Comparison of ENCODE assay signal across 8 mouse cellular contexts in genomic region chr13:23586940-23587225, GRCm38 (mm10). TPM values are rescaled to one million over a fixed set of nuclear protein-coding genes. Genes with fewer than 3 reads are reported as not detected.
DNase-seq lines count a peak whose midpoint lies in the region; ATAC-seq lines count a peak whose summit lies in the region.

No protein-coding gene starts in this region.

- ATAC-seq in forebrain, embryonic 12.5 days (ENCODE audit: low FRiP score), result no peak
- ATAC-seq in liver, embryonic 13.5 days (ENCODE audit: low read depth), result no peak

- H3K4me2 ChIP-seq in forebrain, embryonic 12.5 days, result peak overlapping the region; percentile 55
- H3K4me2 ChIP-seq in liver, embryonic 13.5 days, result peak overlapping the region; percentile 71

- peak; percentile 69 for DNase-seq in embryo, embryonic 10.5 days (ENCODE audit: low spot score)
- no peak for DNase-seq in embryo, embryonic 9.5 days (ENCODE audit: extremely low spot score)
- peak; percentile 45 for DNase-seq in 3134 (ENCODE audit: extremely low read depth, insufficient read length, low spot score)
- no peak for DNase-seq in liver, embryonic 13.5 days
- DNase-seq in cerebellum, adult 8-10 months, result no peak
- no peak for DNase-seq in left cerebral cortex, adult 11 months (ENCODE audit: low spot score)
- no peak for DNase-seq in gastrocnemius, postnatal 14 days

- peak overlapping the region; percentile 55 for H3K9ac ChIP-seq in forebrain, embryonic 12.5 days
- peak overlapping the region; percentile 77 for H3K9ac ChIP-seq in liver, embryonic 13.5 days

- H3K27ac ChIP-seq in forebrain, embryonic 12.5 days, result peak overlapping the region; percentile 94
- H3K27ac ChIP-seq in liver, embryonic 13.5 days, result peak overlapping the region; percentile 100

- peak overlapping the region; percentile 23 for H3K4me3 ChIP-seq in forebrain, embryonic 12.5 days (replicated peaks)
- peak overlapping the region; percentile 36 for H3K4me3 ChIP-seq in liver, embryonic 13.5 days (replicated peaks)

- no peaks in the 10 kb centered on the region for H3K36me3 ChIP-seq in forebrain, embryonic 12.5 days (replicated peaks)
- no peaks in the 10 kb centered on the region for H3K36me3 ChIP-seq in liver, embryonic 13.5 days

- intact Hi-C loops in gastrocnemius, postnatal 14 days (cut with DNase I; ENCODE audit: low total_unique reads), result no loop called here

- no peaks in the 10 kb centered on the region for H3K9me3 ChIP-seq in forebrain, embryonic 12.5 days
- H3K9me3 ChIP-seq in liver, embryonic 13.5 days (replicated peaks), result no peaks in the 10 kb centered on the region

- peaks cover 28% of the 10 kb centered on the region for H3K4me1 ChIP-seq in forebrain, embryonic 12.5 days
- H3K4me1 ChIP-seq in liver, embryonic 13.5 days (replicated peaks), result peaks cover 47% of the 10 kb centered on the region

- 3% methylated on average over 1 of the region's 1 CpGs for WGBS in forebrain, embryonic 12.5 days
- WGBS in liver, embryonic 13.5 days (ENCODE audit: insufficient replicate concordance), result 0% methylated on average over 1 of the region's 1 CpGs

- no peaks in the 10 kb centered on the region for H3K27me3 ChIP-seq in forebrain, embryonic 12.5 days
- H3K27me3 ChIP-seq in liver, embryonic 13.5 days, result no peaks in the 10 kb centered on the region

RNA-seq across cellular contexts. Expression of gene Hist1h4d, which starts 5.5 kb away (rescaled TPM):
- 137 and 142 TPM in 2 replicates for polyA plus RNA-seq in forebrain, embryonic 12.5 days (2016; fragmentation: Nextera tagmentation; extraction: Ambion mirVana)
- 116 and 152 TPM in 2 replicates for polyA plus RNA-seq in liver, embryonic 13.5 days (2015; fragmentation: Nextera tagmentation; extraction: Ambion mirVana)
- 10 to 100 TPM; 88.4 to 95.8 TPM for total RNA-seq in gastrocnemius, postnatal 14 days (2021)

RNA-seq across cellular contexts. Expression of gene Hist1h3d, which starts 11.3 kb away (rescaled TPM):
- 5.8 and 6.6 TPM in 2 replicates for polyA plus RNA-seq in forebrain, embryonic 12.5 days (2016; fragmentation: Nextera tagmentation; extraction: Ambion mirVana)
- 5.9 and 7.2 TPM in 2 replicates for polyA plus RNA-seq in liver, embryonic 13.5 days (2015; fragmentation: Nextera tagmentation; extraction: Ambion mirVana)
- 10 to 100 TPM; 13.5 to 15.2 TPM for total RNA-seq in gastrocnemius, postnatal 14 days (2021)

RNA-seq across cellular contexts. Expression of gene Hist1h2ad, which starts 12.7 kb away (rescaled TPM):
- 1.3 and 3.7 TPM in 2 replicates for polyA plus RNA-seq in forebrain, embryonic 12.5 days (2016; fragmentation: Nextera tagmentation; extraction: Ambion mirVana)
- polyA plus RNA-seq in liver, embryonic 13.5 days (2015; fragmentation: Nextera tagmentation; extraction: Ambion mirVana), result 1.2 and 4.3 TPM in 2 replicates
- total RNA-seq in gastrocnemius, postnatal 14 days (2021), result 10 to 100 TPM; 13.9 to 14.8 TPM

RNA-seq across cellular contexts. Expression of gene Hist1h2bf, which starts 12.9 kb away (rescaled TPM):
- 7.2 and 9.5 TPM in 2 replicates for polyA plus RNA-seq in forebrain, embryonic 12.5 days (2016; fragmentation: Nextera tagmentation; extraction: Ambion mirVana)
- polyA plus RNA-seq in liver, embryonic 13.5 days (2015; fragmentation: Nextera tagmentation; extraction: Ambion mirVana), result 5.0 and 12.7 TPM in 2 replicates
- total RNA-seq in gastrocnemius, postnatal 14 days (2021), result 10 to 100 TPM; 47.0 to 49.6 TPM

RNA-seq across cellular contexts. Expression of gene Hist1h2bg, which starts 15.7 kb away (rescaled TPM):
- polyA plus RNA-seq in forebrain, embryonic 12.5 days (2016; fragmentation: Nextera tagmentation; extraction: Ambion mirVana), result 8.9 and 11.4 TPM in 2 replicates
- polyA plus RNA-seq in liver, embryonic 13.5 days (2015; fragmentation: Nextera tagmentation; extraction: Ambion mirVana), result 6.5 and 14.1 TPM in 2 replicates
- total RNA-seq in gastrocnemius, postnatal 14 days (2021), result 100 to 1,000 TPM; 102 to 113 TPM

Comparison
In these comparisons a context has a peak if more than half of its experiments do, and no peak if none do; other contexts are left out.
1. DNase-seq: peak in embryo, embryonic 10.5 days (single experiment) and 3134 (single experiment); none in embryo, embryonic 9.5 days (single experiment), liver, embryonic 13.5 days (single experiment), cerebellum, adult 8-10 months (single experiment), left cerebral cortex, adult 11 months (single experiment) and gastrocnemius, postnatal 14 days (single experiment).